Mouse (Mus musculus) CH12F3 (cell line): ENCODE measurements around the gene Cdh10.

Source experiments
- in situ Hi-C: fragments of 300-500 bp; cut with MboI; formaldehyde crosslinking; loops from 2 replicates; pipeline ENCODE4 v1.14.3; 2020; ENCODE audit warnings: low sequenced_read_pairs

Cdh10 gene

GRCm38 (mm10) chr15:18818185-18818973 lies at the start of gene Cdh10:
Gene Cdh10, plus strand, starts transcription at chr15:18818947.
- in situ Hi-C loops = no loop called here

DNA sequence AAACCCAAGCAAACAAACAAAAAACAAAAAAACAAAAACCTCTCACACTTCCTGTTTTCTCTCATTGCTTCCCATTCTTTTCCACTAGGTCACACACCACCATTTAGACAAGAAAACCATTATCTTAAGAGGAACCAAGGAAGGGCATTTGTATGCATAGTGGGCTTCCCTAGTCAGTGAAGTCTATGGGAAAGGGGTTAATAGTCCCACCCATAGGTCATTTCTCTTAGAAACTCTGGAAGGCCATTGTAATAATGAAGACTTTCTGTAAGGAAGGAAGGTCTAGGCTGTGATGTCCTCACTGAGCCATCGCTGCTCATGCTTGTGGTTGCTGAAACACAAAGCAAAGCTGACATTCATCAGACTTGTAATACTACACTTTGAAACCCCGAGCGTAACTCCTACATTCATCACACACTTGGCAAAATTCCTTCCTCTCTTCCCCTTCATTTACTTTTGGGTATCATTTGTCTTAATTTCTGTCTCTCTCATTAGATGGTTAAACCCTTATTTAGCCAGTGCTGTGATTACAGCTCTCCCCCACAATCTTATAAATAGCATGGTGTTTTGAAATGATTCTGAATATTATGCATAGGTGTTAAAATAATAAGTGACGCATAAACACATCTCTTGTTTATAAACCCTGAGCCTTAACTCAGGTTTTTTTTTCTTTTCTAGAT lies 9.5 kb upstream of the Cdh10 start:
- in situ Hi-C loops = loop anchor here (10.0 kb wide), 1 partner anchor 1574 kb away; no protein-coding TSS in a partner anchor

DNA sequence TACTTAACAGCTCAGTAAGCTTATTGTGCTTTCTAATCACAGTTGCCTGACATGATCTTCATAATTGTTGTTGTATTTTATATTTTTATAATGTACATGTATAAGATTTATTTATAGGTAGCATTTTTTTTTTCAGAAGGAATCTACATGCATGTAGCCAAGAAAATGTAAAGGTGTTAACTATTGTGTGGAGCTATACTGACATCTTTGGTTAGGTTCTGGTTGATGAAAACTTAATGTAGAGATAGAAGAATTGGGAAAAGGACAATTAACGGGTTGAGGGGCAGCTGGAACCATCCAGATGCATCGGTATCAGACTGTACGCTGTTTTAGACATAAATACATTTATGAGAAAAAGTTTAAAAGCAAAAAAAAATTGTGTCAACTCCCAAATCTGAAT lies 1.0 kb upstream of the Cdh10 start:
- in situ Hi-C loops = no loop called here

- in situ Hi-C loops = no loop called here
These were observed 1.5 kb downstream of the Cdh10 start for GRCm38 (mm10) chr15:18820226-18820625.

DNA sequence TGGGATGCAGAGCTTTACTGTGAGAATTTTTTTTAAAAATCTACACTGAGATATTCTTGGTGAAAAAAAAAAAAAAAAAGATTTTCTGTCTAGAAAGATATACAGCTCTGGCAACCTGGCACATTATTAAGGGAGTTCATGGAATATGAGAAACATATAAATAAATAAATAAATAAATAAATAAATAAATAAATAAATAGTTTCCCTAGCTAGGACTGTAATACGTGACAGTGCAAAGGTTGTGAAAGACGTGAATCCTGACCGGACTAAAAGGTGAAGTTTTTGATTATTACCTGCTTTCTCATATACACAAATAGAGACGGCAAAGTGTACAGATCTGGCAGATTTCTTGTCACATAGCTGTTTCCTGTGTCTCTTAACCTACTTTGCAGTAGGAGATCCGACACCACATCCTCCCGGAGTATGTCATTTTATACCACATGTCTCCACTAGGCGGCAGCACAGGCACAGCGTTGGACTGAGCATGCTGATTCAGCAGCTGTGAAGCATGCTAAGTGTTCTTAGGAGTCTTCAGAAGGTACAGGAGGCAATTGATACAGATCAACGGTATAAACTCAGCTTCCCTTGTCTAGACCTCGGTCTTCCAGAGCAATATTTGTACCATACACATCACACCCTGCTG lies 2.5 kb downstream of the Cdh10 start:
- in situ Hi-C loops = no loop called here

DNA sequence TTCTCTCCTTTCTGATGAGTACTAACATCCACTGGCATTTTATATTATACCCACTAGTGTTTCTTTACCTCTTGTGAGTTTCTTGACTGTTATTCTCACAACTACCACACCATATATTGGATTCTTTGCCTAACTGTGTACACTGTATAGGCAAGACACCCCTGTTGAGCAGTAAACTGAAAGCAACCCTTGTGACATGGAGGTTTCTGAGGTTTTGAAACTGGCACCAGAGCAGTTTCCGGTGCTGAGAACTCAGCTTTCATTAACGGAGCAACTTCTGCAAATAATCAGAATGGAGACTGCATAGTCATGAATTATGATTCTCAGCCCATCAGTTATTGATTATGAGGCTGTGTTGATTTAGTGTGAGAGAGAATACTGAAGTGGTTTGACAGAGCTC lies 4.7 kb downstream of the Cdh10 start:
- in situ Hi-C loops = no loop called here

DNA sequence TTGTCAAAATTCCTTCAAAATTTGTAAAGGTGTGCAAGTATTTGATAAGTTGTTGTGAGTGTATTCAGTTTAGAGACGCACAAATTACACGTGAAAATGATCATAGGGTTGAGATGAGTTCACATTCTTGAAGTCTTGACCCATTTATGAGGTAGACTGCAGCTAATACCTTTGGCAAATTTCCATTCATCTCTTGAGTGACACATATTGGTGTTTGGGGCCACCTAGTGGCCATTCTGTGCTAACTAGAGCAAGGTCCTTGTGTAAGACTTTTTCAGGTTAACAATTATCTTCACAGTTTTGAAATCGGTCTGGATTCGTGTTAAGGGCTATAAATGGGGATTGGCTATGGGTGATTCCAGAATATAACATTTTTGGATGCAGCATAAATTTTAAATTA lies 13.5 kb downstream of the Cdh10 start:
- in situ Hi-C loops = no loop called here

DNA sequence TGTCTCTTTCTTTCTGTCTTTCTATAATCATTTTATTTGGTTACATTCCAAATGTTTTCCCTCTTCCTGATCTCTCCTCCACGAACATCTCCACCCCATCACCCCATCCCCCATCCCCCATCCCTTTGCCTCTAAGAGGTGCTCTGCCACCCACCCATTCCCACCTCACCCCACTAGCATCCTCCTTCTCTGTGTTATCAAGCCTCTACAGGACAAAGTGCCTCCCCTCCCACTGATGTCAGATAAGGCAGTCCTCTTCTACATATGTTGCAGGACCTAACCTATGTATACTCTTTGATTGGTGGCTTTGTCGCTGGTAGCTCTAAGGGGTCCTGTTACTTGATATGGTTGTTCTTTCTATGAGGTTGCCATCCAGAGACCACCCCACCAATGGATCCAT lies 23.0 kb downstream of the Cdh10 start:
- in situ Hi-C loops = no loop called here

GRCm38 (mm10) chr15:18844807-18845206 lies 26.1 kb downstream of the Cdh10 start:
- in situ Hi-C loops = no loop called here

- in situ Hi-C loops = no loop called here
These were observed 31.8 kb downstream of the Cdh10 start for GRCm38 (mm10) chr15:18850497-18850896.

DNA sequence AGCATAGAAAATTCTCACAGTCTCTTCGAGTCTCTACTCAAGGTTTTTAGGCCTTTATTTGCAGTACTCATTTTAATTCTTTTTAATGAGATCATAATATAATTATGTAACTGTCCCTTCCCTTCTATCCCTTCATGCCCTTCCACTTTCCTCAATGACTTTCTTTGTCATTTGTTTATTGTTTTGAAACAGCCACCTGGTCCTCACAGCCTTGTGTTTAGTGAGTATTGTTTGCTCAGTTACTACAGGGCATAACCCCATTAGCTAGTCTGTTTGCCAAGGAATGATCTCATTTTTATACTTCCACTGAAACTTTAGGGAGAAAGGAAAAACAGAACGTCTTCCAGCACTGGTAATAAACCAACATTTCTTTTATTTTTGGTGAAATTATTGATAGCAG lies 39.4 kb downstream of the Cdh10 start:
- in situ Hi-C loops = no loop called here

GRCm38 (mm10) chr15:18869871-18870270 lies 51.1 kb downstream of the Cdh10 start:
- in situ Hi-C loops = no loop called here

DNA sequence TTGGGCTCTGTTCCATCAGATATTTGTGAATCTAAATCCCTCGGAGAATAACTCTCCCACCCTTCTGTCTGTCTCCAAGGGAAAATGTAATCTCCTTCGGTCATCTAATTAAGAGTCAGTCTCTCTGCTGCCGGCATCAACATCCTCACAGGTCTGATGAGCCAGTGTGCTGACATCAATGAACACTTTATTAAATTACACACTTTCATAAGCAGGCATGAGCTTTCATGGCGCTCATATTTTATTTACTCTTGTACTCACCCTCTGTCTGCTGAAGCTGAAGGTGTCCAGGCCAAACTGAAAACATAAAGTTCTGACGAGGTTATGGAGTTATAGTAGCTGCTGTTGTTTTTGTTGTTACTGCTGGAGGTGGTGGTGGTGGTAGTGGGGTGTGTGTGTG lies 62.7 kb downstream of the Cdh10 start:
- in situ Hi-C loops = no loop called here

GRCm38 (mm10) chr15:18886673-18887072 lies 67.9 kb downstream of the Cdh10 start:
- in situ Hi-C loops = no loop called here

DNA sequence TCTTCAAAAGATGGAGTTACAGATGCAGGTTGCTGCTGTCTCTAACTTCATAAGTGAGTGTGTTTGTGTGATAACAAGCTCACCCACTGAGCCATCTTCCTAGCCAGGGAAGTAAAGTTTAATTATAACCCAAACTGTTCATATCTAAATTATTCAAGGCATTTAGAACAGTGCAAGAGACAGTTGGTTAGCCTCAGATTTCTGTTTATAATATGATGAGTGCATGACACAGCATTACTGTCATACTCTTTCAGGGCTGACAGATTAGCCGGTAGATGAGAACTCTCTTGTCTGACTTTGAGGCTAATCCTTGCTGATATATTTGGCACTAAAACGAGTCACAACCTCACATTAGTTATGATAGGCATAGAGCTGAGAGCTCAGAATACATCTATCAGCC lies 70.2 kb downstream of the Cdh10 start:
- in situ Hi-C loops = no loop called here

GRCm38 (mm10) chr15:18890358-18890757 lies 71.6 kb downstream of the Cdh10 start:
- in situ Hi-C loops = no loop called here

DNA sequence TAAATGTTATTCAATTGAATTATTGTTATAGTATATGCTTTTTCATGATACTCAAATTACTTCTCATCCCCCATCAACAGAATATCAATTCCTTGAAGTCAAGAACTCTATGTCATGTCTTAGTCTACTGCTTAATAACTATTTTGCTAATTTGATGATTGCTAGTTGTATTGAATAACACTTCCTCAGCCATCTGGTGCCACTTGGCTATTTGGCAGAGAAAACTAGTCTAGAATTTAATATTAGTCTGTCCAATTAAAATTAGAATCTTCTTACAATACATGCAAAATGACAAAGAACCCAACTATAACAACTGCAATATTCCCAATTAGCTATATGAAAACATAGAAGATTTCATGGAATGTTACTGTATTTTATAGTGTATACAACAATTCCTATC lies 82.0 kb downstream of the Cdh10 start:
- in situ Hi-C loops = no loop called here

- in situ Hi-C loops = no loop called here
These were observed 85.4 kb downstream of the Cdh10 start for GRCm38 (mm10) chr15:18904131-18904530.

DNA sequence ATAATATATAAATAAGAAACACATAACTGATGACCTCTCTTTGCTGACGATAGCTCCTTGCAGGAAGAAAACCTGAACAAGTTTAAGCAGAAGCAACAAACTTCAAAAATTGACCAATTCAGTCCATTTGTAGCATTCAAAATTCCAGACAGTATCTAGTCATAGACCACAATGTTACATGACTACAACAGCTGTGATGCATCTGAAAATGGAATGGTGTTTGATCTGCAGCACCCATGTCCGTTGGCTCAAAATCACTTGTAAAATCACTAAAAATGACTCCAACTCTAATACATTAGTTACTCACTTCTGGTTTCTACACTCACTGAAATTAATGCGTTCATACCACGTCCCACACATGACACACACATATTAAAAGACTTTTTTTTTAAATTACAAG lies 91.9 kb downstream of the Cdh10 start:
- in situ Hi-C loops = no loop called here

GRCm38 (mm10) chr15:18925392-18926117 lies 106.8 kb downstream of the Cdh10 start:
- in situ Hi-C loops = no loop called here

DNA sequence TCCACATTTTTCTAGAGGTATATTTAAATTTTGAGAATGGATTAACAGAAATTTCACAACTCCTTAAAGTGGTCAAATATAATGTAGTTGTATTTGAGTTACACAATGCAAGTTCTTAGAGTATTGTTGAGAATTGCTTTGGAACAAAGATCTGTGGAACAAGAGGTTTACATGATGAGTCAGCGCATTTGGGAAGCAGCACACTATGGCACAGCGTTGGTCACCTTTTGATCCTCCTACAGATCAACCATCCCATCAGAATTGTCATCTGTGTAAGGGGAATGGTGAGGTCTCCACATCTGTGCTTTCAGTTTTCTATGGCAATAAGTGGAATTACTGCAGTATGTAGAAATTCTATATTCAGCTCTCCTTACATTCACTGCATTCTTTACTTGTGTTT lies 108.2 kb downstream of the Cdh10 start:
- in situ Hi-C loops = no loop called here
